Mouse (Mus musculus) lung, postnatal 0 days (tissue): Measurements from ENCODE around the gene Zfpm1.

Experiments
- CTCF ChIP-seq: IDR thresholded peaks from 2 replicates; pipeline ENCODE4 v1.5.1; 2016; ENCODE audit warnings: antibody characterized with exemption, mild to moderate bottlenecking
- EP300 ChIP-seq: IDR thresholded peaks from 2 replicates; pipeline ENCODE4 v1.6.1; 2016; ENCODE audit warnings: antibody characterized with exemption, mild to moderate bottlenecking, control low read depth

GRCm38 (mm10) chr8:122375320-122375719 lies 93.4 kb downstream of the Zfpm1 start:
- TF ChIP-seq CTCF: no peak
- TF ChIP-seq EP300: no peak
